11 mouse cellular contexts compared by ENCODE assay signal in genomic region chr7:101870629-101871028, GRCm38 (mm10). TPM values are rescaled to one million over a fixed set of nuclear protein-coding genes. Genes with fewer than 3 reads are reported as not detected.
DNase-seq lines count a peak whose midpoint lies in the region; ATAC-seq and TF ChIP-seq lines count a peak whose summit lies in the region.
"Had no signal": no experiment of that assay in that cellular context is flagged by ENCODE, and none has a peak within 500 bp of the region (broad histone marks: within the 10 kb centered on the region; RNA-seq: fewer than 3 reads in every experiment).

Folr1 (minus strand) TSS chr7:101870788.

- no peak for DNase-seq in liver, adult 2 months (ENCODE audit: extremely low read depth, low read depth, low spot score)
- DNase-seq in gonadal fat pad, adult 2 months (ENCODE audit: low read depth): no peak
- DNase-seq in kidney, adult 11 months: peak; percentile 85
- DNase-seq in right cerebral cortex, postnatal 14 days: no peak
- DNase-seq in frontal cortex, postnatal 14 days (ENCODE audit: low spot score in 2 of 2): no peak
- DNase-seq: adrenal gland, postnatal 10 days; cerebellum, adult 9-11 months; gastrocnemius, postnatal 25 days had no signal

- H3K27ac ChIP-seq in liver, adult 2 months (replicated peaks; ENCODE audit: insufficient read depth, low read depth, low read length): peak within 1 kb of the TSS; percentile 54
- no peak within 1 kb of the TSS for H3K27ac ChIP-seq in liver, embryonic 12.5 days
- H3K27ac ChIP-seq in midbrain, embryonic 13.5 days: no peak within 1 kb of the TSS
- H3K27ac ChIP-seq: liver, embryonic 15.5 days had no signal

- H3K4me2 ChIP-seq in liver, embryonic 12.5 days: no peak within 1 kb of the TSS
- H3K4me2 ChIP-seq in midbrain, embryonic 13.5 days (replicated peaks): no peak within 1 kb of the TSS
- H3K4me2 ChIP-seq: liver, embryonic 15.5 days had no signal

- no peaks in the 10 kb centered on the region for H3K27me3 ChIP-seq in liver, adult 2 months (ENCODE audit: control insufficient read depth, insufficient read depth, low read length)
- 0 out of 2 replicates have a peak, but pooled peaks cover 4% of the 10 kb centered on the region for H3K27me3 ChIP-seq in liver, embryonic 12.5 days (replicated peaks)
- no peaks in the 10 kb centered on the region for H3K27me3 ChIP-seq in midbrain, embryonic 13.5 days
- H3K27me3 ChIP-seq: liver, embryonic 15.5 days had no signal

- H3K9me3 ChIP-seq in liver, embryonic 12.5 days (replicated peaks): no peaks in the 10 kb centered on the region
- no peaks in the 10 kb centered on the region for H3K9me3 ChIP-seq in midbrain, embryonic 13.5 days
- H3K9me3 ChIP-seq: liver, embryonic 15.5 days had no signal

- no peaks in the 10 kb centered on the region for H3K79me2 ChIP-seq in liver, adult 2 months (ENCODE audit: control insufficient read depth, insufficient read depth, low read length)

- peak within 1 kb of the TSS; percentile 29 for H3K9ac ChIP-seq in liver, adult 2 months (ENCODE audit: low read depth, low read length)
- no peak within 1 kb of the TSS for H3K9ac ChIP-seq in liver, embryonic 12.5 days
- no peak within 1 kb of the TSS for H3K9ac ChIP-seq in midbrain, embryonic 13.5 days (replicated peaks)
- H3K9ac ChIP-seq: liver, embryonic 15.5 days had no signal

- WGBS in liver, adult 2 months: 61% methylated on average over 2 of the region's 2 CpGs
- 60% methylated on average over 2 of the region's 2 CpGs for WGBS in liver, embryonic 12.5 days (ENCODE audit: insufficient replicate concordance)
- 80% methylated on average over 2 of the region's 2 CpGs for WGBS in midbrain, embryonic 13.5 days

- ATAC-seq in liver, embryonic 12.5 days: no peak
- no peak for ATAC-seq in midbrain, embryonic 13.5 days

- H3K4me1 ChIP-seq in liver, adult 2 months (ENCODE audit: control insufficient read depth, insufficient read depth, low read length): no peaks in the 10 kb centered on the region
- no peaks in the 10 kb centered on the region for H3K4me1 ChIP-seq in liver, embryonic 12.5 days
- H3K4me1 ChIP-seq in midbrain, embryonic 13.5 days (replicated peaks): 0 out of 2 replicates have a peak, but pooled peaks cover 4% of the 10 kb centered on the region

- no peaks in the 10 kb centered on the region for H3K36me3 ChIP-seq in liver, adult 2 months (ENCODE audit: control insufficient read depth, insufficient read depth, low read length)
- H3K36me3 ChIP-seq in liver, embryonic 12.5 days: no peaks in the 10 kb centered on the region
- no peaks in the 10 kb centered on the region for H3K36me3 ChIP-seq in midbrain, embryonic 13.5 days
- H3K36me3 ChIP-seq: liver, embryonic 15.5 days had no signal

- TF ChIP-seq POLR2A in liver, adult 2 months (IDR thresholded peaks at IDR 0.05; ENCODE audit: extremely low read depth, insufficient read depth, low read length): no peak

- H3K4me3 ChIP-seq in liver, adult 2 months (ENCODE audit: insufficient read depth, low read depth, low read length): peak within 1 kb of the TSS; percentile 3
- H3K4me3 ChIP-seq in liver, embryonic 12.5 days: no peak within 1 kb of the TSS
- no peak within 1 kb of the TSS for H3K4me3 ChIP-seq in midbrain, embryonic 13.5 days (replicated peaks)
- H3K4me3 ChIP-seq: liver, embryonic 15.5 days had no signal

- TF ChIP-seq CTCF in liver, adult 2 months (IDR thresholded peaks at IDR 0.05; ENCODE audit: low read depth, low read length): no peak

RNA-seq across cellular contexts. Expression of gene Folr1, which starts in this region (rescaled TPM):
- total RNA-seq in liver, adult 2 months (2014; rRNA removed): 0.20 TPM in 1 of 2 replicates, not detected in the other
- polyA plus RNA-seq in liver, adult 2 months (2012; rRNA removed): 0.23 TPM in 1 of 2 replicates, not detected in the other
- 0.50 and 0.70 TPM in 2 replicates for polyA plus RNA-seq in liver, embryonic 12.5 days (2016; fragmentation: Nextera tagmentation; extraction: Ambion mirVana)
- 48.0 and 81.3 TPM in 2 replicates for polyA plus RNA-seq in gonadal fat pad, adult 2 months (2012; rRNA removed)
- 11.1 and 13.2 TPM in 2 replicates for polyA plus RNA-seq in midbrain, embryonic 13.5 days (2015; fragmentation: Nextera tagmentation; extraction: Ambion mirVana)
